Mouse (Mus musculus): ENCODE measurements around the gene Tacr2. TPM values are rescaled to one million over a fixed set of nuclear protein-coding genes. Genes with fewer than 3 reads are reported as not detected.

Gene Tacr2
- total and polyA plus RNA-seq, 2 experiments, result not detected

- Histone ChIP-seq H3K27ac (replicated peaks; ENCODE audit: insufficient read depth, low read depth, low read length) (no peak overlapping the region), H3K79me2 (ENCODE audit: control insufficient read depth, insufficient read depth, low read length) (no peaks in the 10 kb centered on the region), H3K36me3 (ENCODE audit: control insufficient read depth, insufficient read depth, low read length) (no peaks in the 10 kb centered on the region), H3K27me3 (ENCODE audit: control insufficient read depth, insufficient read depth, low read length) (no peaks in the 10 kb centered on the region), H3K4me1 (ENCODE audit: control insufficient read depth, insufficient read depth, low read length) (no peaks in the 10 kb centered on the region), H3K9ac (ENCODE audit: low read depth, low read length) (no peak overlapping the region), H3K4me3 (ENCODE audit: insufficient read depth, low read depth, low read length) (no peak overlapping the region)
- 65% methylated on average over 15 of the region's 15 CpGs for WGBS
- TF ChIP-seq POLR2A (IDR thresholded peaks at IDR 0.05; ENCODE audit: extremely low read depth, insufficient read depth, low read length) (no peak), CTCF (IDR thresholded peaks at IDR 0.05; ENCODE audit: low read depth, low read length) (no peak)
- no peak for DNase-seq (ENCODE audit: extremely low read depth, low read depth, low spot score)
Observed at GRCm38 (mm10) chr10:62313885-62314424, 61.7 kb downstream of the Tacr2 start.

Other genes starting within 250 kb of the Tacr2 start
- not detected in 2 replicates for gene Neurog3, start 119.3 kb upstream of the Tacr2 start, total RNA-seq (2014; rRNA removed)
- gene Neurog3, start 119.3 kb upstream of the Tacr2 start, polyA plus RNA-seq (2012; rRNA removed), result not detected in 2 replicates
- 2.1 and 3.6 TPM in 2 replicates for gene Fam241b, start 108.5 kb upstream of the Tacr2 start, total RNA-seq (2014; rRNA removed)
- gene Fam241b, start 108.5 kb upstream of the Tacr2 start, polyA plus RNA-seq (2012; rRNA removed), result 3.2 and 3.9 TPM in 2 replicates
- gene Tspan15, start 21.2 kb upstream of the Tacr2 start, total RNA-seq (2014; rRNA removed), result 4.1 and 7.3 TPM in 2 replicates
- 4.8 and 8.6 TPM in 2 replicates for gene Tspan15, start 21.2 kb upstream of the Tacr2 start, polyA plus RNA-seq (2012; rRNA removed)
- gene Hk1, start 127.5 kb downstream of the Tacr2 start, total RNA-seq (2014; rRNA removed), result 1.6 and 1.7 TPM in 2 replicates
- gene Hk1, start 127.5 kb downstream of the Tacr2 start, polyA plus RNA-seq (2012; rRNA removed), result 1.4 TPM in 2 replicates
- under 0.01 and 0.18 TPM in 2 replicates for gene Hkdc1, start 170.1 kb downstream of the Tacr2 start, total RNA-seq (2014; rRNA removed)
- 0.05 TPM in 1 of 2 replicates, not detected in the other for gene Hkdc1, start 170.1 kb downstream of the Tacr2 start, polyA plus RNA-seq (2012; rRNA removed)
- 0.09 and 0.27 TPM in 2 replicates for gene 4930507D05Rik, start 197.1 kb downstream of the Tacr2 start, total RNA-seq (2014; rRNA removed)
- gene 4930507D05Rik, start 197.1 kb downstream of the Tacr2 start, polyA plus RNA-seq (2012; rRNA removed), result 0.12 TPM in 1 of 2 replicates, not detected in the other
- gene Supv3l1, start 197.3 kb downstream of the Tacr2 start, total RNA-seq (2014; rRNA removed), result 18.8 and 19.1 TPM in 2 replicates
- gene Supv3l1, start 197.3 kb downstream of the Tacr2 start, polyA plus RNA-seq (2012; rRNA removed), result 10.5 and 12.1 TPM in 2 replicates
- gene Vps26a, start 234.4 kb downstream of the Tacr2 start, total RNA-seq (2014; rRNA removed), result 34.1 and 39.7 TPM in 2 replicates
- 7.2 and 7.7 TPM in 2 replicates for gene Vps26a, start 234.4 kb downstream of the Tacr2 start, polyA plus RNA-seq (2012; rRNA removed)

Data from liver, adult 2 months (tissue).